Mouse (Mus musculus): ENCODE results near the gene Col11a2. TPM values are rescaled to one million over a fixed set of nuclear protein-coding genes. Genes with fewer than 3 reads are reported as not detected.

The Col11a2 gene
- polyA plus RNA-seq, 1 experiment from 2014 or later: 56.6 TPM

DNA sequence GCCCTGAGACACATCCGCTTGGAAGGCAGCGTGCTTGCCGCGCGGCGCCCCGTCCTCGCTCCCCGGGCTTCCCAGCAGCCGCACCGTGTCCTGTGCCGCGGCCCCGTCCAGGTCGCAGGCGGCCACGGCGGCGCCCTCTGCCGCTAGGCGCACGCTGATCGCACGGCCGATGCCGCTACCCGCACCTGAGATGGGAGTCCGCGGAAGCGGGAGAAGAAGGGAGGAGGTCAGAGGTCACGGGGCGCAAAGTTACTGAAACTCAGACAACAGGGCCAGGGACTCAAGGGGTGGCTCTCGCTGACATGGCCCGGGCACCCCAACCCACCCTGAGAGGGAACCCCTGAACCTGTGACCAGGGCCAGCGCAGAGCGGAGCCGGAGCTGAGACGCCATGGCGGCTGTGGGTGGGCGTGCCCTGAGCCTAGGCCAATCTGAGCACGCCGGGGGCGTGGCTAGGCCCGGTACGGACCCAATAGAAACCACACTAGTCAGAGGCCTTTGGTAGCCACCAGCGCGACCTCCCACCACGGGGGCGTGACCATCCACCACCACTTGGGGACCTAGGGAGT lies 11.5 kb upstream of the Col11a2 start, which contains the start of gene H2-Ke6:
Gene H2-Ke6 (minus strand): TSS at position 405 of the 568 bp plus-strand sequence.
- Histone ChIP-seq H3K4me2 (replicated peaks) (peak within 1 kb of the TSS; percentile 97), H3K27ac (peak within 1 kb of the TSS; percentile 61), H3K4me3 (peak within 1 kb of the TSS; percentile 85), H3K36me3 (peaks cover 33% of the 10 kb centered on the region), H3K4me1 (peaks cover 68% of the 10 kb centered on the region), H3K9me3 (no peaks in the 10 kb centered on the region), H3K9ac (peak within 1 kb of the TSS; percentile 68), H3K27me3 (no peaks in the 10 kb centered on the region)
- under 1% methylated on average over 49 of the region's 49 CpGs for WGBS
- ATAC-seq (ENCODE audit: low FRiP score, low read depth): peak; percentile 75

DNA sequence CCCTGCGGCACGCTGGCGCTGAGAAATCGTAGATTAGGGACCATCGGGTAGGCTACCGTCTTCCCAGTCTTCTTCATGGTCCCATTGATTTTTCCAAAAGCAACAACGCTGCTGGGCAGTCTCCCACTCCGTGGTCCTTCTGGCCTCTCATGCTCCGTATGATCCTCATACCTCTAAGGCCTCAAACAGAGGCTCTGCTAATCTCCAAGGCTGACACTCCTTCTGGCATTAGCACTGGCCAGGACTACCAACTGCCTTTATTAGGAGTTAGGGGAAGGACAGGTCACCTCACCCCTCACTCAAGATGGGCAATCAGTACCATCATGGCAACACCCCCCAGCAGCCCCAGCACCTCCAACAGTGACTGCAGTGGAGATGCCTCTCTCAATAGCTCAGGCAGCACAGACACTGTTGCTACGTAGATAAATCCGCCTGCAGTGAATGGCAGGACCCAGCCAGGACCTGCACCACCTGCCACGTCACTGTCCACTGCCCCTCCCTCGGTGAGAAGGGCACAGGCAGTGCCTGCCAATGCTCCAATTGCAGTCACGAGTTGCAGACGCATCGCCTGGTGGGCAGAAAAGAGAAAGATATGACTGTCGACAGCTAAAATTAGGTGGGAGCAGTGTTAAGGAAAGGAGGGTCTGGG lies 10.6 kb upstream of the Col11a2 start:
- no peak for ATAC-seq (ENCODE audit: low FRiP score, low read depth)
- Histone ChIP-seq H3K27ac (peak overlapping the region; percentile 61), H3K4me1 (peaks cover 72% of the 10 kb centered on the region), H3K4me3 (peak overlapping the region; percentile 85), H3K36me3 (peaks cover 30% of the 10 kb centered on the region), H3K27me3 (no peaks in the 10 kb centered on the region), H3K9ac (peak overlapping the region; percentile 19; the same call in 1 of the 2 replicates), H3K9me3 (no peaks in the 10 kb centered on the region), H3K4me2 (replicated peaks) (peak overlapping the region; percentile 97)
- WGBS: 74% methylated on average over 17 of the region's 17 CpGs

DNA sequence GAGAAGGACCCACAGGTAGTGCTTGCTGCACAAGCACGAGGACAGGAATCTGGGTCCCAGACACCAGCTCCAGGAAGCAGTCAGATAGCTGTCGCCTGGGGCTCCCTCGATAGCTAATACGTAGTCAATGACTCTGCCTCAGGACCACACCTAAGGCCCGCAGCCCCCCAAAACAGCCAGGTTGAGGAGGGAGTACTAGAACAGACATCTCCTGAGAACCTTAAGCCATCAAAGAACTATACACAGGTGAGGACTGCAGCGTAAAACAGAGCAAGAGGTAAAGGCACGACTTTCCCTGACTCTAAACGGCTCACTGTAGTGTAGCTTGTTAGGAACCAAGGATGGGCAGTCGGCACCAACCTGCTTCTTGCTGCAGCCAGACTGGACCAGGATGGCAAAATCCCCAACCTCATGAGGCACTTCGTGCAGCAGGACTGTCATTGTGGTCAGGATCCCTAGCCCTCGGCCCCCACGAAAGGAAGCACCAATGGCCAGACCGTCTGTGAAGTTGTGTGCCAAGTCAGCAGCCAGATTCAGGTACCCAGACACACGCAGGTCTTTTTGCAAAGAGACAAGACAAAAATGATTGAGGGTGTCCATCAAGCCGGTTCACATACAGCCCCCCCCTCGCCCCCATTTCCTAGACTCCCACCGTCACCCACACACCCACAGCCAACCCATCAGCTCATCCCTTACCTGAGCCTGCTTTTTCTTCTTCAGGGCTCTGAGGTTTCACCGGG lies 9.9 kb upstream of the Col11a2 start:
- ATAC-seq (ENCODE audit: low FRiP score, low read depth): no peak
- Histone ChIP-seq H3K4me1 (peaks cover 71% of the 10 kb centered on the region), H3K9me3 (no peaks in the 10 kb centered on the region), H3K4me3 (peak overlapping the region; percentile 85), H3K36me3 (peaks cover 37% of the 10 kb centered on the region), H3K27ac (no peak overlapping the region; the same call in 1 of the 2 replicates), H3K9ac (peak overlapping the region; percentile 94), H3K27me3 (no peaks in the 10 kb centered on the region), H3K4me2 (replicated peaks) (peak overlapping the region; percentile 97)
- 90% methylated on average over 18 of the region's 18 CpGs for WGBS

DNA sequence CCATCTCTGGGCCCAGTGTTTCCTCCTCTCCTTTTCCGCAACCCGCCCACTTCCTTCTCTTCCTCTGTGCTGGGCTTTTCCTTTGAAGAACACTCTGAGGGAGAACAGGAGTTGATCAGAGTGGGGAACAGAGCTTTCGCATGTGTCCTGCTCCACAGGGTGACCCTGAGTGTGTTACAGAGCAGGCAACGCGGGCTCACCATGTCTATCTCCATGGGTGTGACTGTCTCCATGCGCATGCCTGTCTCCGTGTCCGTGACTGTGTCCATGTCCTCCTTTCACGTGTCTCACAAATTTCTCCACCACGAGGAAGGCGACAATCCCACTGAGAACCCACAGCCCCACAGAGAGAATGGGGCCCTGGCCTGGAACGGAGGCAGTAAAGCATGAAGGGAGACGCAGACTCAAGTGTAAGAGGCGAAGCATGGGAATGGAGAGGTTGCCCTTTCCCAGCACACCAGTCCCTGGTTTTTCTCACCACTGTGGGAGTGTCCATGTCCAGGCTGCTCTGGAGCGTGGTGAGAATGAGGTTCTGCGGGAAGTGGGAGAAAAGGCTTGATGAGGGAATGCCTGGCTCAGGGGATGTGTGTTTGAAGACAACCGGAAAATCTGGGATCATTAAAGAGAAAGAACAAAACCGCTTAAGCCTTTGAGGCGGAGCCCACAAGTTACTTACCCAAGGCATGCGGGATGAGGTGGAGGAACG lies 9.2 kb upstream of the Col11a2 start:
- Histone ChIP-seq H3K36me3 (peaks cover 42% of the 10 kb centered on the region), H3K4me3 (peak overlapping the region; percentile 85), H3K27ac (0 out of 2 replicates have a peak overlapping the region, but pooled peaks have one; percentile 95), H3K4me2 (replicated peaks) (peak overlapping the region; percentile 97), H3K9ac (peak overlapping the region; percentile 94), H3K9me3 (no peaks in the 10 kb centered on the region), H3K27me3 (no peaks in the 10 kb centered on the region), H3K4me1 (peaks cover 70% of the 10 kb centered on the region)
- 81% methylated on average over 21 of the region's 21 CpGs for WGBS
- no peak for ATAC-seq (ENCODE audit: low FRiP score, low read depth)

DNA sequence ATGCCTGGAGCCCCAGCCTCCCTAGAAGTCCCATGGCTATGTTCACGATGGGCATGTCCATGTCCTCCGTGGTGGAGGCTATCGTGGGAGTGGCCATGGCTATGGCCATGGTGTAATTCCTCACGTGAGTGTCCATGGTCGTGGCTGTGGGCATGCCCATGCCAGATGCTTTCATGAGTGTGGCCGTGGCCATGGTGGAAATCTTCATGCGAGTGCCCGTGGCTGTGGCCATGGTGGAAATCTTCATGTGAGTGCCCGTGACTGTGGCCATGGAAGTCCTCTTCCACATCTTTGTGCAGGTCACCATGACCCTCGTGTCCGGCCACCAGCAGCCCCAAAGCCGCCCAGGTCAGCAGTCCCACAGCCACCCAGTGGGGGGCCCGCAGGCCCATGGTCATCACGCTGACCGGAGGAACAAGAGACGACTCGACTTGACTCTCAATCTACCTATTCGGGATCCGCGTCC lies 8.3 kb upstream of the Col11a2 start:
- H3K9me3 ChIP-seq: no peaks in the 10 kb centered on the region
- WGBS: 3% methylated on average over 20 of the region's 20 CpGs
- peak; percentile 1 for ATAC-seq (ENCODE audit: low FRiP score, low read depth)
- peak overlapping the region; percentile 97 for H3K4me2 ChIP-seq (replicated peaks)
- H3K9ac ChIP-seq: peak overlapping the region; percentile 94
- H3K4me3 ChIP-seq: peak overlapping the region; percentile 85
- H3K36me3 ChIP-seq: peaks cover 51% of the 10 kb centered on the region
- H3K27ac ChIP-seq: peak overlapping the region; percentile 95
- peaks cover 62% of the 10 kb centered on the region for H3K4me1 ChIP-seq
- no peaks in the 10 kb centered on the region for H3K27me3 ChIP-seq

DNA sequence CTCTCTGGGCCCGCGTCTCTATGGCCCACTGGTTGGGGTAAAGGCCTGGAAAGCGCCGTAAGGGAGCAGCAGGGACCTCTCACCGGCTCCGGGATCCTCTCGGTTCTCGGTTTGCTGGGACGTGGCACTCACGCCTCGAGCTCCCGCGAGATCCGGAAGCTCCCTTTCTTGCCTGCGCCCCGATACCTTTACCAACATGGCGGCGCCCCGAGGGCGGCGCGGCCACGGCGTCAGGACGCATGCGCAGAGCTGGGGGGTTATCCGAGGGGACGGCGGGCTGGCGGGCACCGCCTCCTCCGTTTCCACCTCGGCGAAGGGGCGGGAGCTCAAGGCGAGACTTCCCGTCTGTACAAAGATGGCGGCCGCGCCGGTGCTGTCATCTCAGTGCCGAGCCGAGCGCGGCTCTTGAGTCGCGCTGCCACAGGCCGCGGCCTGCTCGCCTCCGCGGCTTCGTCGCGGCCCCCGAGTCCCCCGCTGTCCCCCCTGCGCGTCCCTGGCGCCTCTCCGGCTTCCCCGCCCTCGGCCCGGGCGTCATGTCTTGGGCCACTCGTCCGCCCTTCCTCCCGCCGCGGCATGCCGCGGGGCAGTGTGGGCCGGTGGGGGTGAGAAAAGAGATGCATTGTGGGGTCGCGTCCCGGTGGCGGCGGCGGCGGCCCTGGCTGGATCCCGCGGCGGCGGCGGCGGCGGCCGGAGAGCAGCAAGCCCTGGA lies 7.6 kb upstream of the Col11a2 start, which contains the start of the genes Slc39a7 and Rxrb:
Gene Slc39a7 (minus strand): TSS at position 218 of the 709 bp plus-strand sequence.
Gene Rxrb (plus strand): TSS at position 348 of the 709 bp plus-strand sequence.
- H3K4me2 ChIP-seq (replicated peaks): peak within 1 kb of the TSS; percentile 97
- H3K4me1 ChIP-seq: peaks cover 55% of the 10 kb centered on the region
- H3K36me3 ChIP-seq: peaks cover 58% of the 10 kb centered on the region
- WGBS: under 1% methylated on average over 74 of the region's 88 CpGs
- H3K9me3 ChIP-seq: no peaks in the 10 kb centered on the region
- ATAC-seq (ENCODE audit: low FRiP score, low read depth): peak; percentile 83
- no peaks in the 10 kb centered on the region for H3K27me3 ChIP-seq
- peak within 1 kb of the TSS; percentile 85 for H3K4me3 ChIP-seq
- peak within 1 kb of the TSS; percentile 94 for H3K9ac ChIP-seq
- peak within 1 kb of the TSS; percentile 95 for H3K27ac ChIP-seq

DNA sequence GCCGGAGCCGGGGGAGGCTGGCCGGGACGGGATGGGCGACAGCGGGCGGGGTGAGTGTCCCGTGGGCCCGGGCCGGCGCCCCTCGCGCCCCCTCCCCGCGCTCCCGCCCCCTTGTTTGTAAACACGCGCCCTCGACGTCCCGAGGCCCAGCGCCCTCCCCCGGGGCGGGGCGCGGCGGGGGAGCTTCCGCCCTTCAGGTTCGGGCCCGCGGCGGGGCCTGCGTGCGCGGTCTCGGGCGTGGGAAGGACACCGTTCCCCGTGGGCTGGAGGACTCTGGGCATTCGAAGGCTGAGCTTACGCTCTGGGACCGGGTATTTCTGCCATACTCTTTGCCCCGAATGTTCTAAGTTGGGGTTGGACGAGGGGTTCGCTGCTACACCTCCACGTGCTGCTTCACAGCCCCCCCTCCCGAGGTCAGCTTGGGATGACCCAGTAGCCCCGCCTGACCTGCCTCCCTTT lies 7.0 kb upstream of the Col11a2 start:
- Histone ChIP-seq H3K9me3 (no peaks in the 10 kb centered on the region), H3K4me3 (peak overlapping the region; percentile 85), H3K27ac (peak overlapping the region; percentile 95), H3K4me1 (peaks cover 49% of the 10 kb centered on the region), H3K27me3 (peaks cover 2% of the 10 kb centered on the region), H3K4me2 (replicated peaks) (peak overlapping the region; percentile 91), H3K36me3 (peaks cover 64% of the 10 kb centered on the region), H3K9ac (peak overlapping the region; percentile 91)
- under 1% methylated on average over 41 of the region's 48 CpGs for WGBS
- no peak for ATAC-seq (ENCODE audit: low FRiP score, low read depth)

DNA sequence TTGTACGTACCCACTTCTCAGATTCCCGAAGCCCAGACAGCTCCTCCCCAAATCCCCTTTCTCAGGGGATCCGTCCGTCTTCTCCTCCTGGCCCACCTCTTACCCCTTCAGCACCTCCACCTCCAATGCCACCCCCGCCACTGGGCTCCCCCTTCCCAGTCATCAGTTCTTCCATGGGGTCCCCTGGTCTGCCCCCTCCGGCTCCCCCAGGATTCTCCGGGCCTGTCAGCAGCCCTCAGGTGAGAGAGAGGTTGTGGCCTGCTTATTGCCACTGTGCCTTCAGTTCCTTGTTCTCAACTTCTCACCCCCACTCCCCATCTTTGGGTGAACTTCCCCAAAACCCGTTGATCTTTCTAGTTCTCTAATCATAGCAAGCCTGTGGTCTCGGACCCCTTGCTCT lies 6.4 kb upstream of the Col11a2 start:
- H3K36me3 ChIP-seq: peaks cover 70% of the 10 kb centered on the region
- H3K4me3 ChIP-seq: peak overlapping the region; percentile 85
- peak overlapping the region; percentile 91 for H3K4me2 ChIP-seq (replicated peaks)
- H3K27ac ChIP-seq: peak overlapping the region; percentile 44; the same call in 1 of the 2 replicates
- peaks cover 9% of the 10 kb centered on the region for H3K27me3 ChIP-seq
- WGBS: 59% methylated on average over 9 of the region's 9 CpGs
- ATAC-seq (ENCODE audit: low FRiP score, low read depth): no peak
- H3K4me1 ChIP-seq: peaks cover 48% of the 10 kb centered on the region
- H3K9ac ChIP-seq: peak overlapping the region; percentile 91
- H3K9me3 ChIP-seq: no peaks in the 10 kb centered on the region

DNA sequence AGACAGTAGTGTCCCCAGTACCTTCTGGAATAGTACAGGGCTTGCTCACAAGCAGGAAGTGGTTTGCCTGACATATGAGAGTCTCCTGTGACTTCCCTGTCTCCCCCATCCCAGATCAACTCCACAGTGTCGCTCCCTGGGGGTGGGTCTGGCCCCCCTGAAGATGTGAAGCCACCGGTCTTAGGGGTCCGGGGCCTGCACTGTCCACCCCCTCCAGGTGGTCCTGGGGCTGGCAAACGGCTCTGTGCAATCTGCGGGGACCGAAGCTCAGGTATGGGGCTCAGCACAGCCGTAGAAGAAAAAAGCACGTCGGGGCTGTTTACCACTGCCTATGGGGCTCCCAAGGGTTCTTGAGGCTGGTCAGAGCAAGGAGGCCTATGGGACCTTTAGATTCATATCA lies 5.8 kb upstream of the Col11a2 start:
- WGBS: 94% methylated on average over 9 of the region's 9 CpGs
- Histone ChIP-seq H3K27me3 (peaks cover 13% of the 10 kb centered on the region), H3K9me3 (no peaks in the 10 kb centered on the region), H3K9ac (peak overlapping the region; percentile 91), H3K4me2 (replicated peaks) (peak overlapping the region; percentile 91), H3K36me3 (peaks cover 72% of the 10 kb centered on the region), H3K4me1 (peaks cover 49% of the 10 kb centered on the region), H3K4me3 (peak overlapping the region; percentile 85; the same call in 1 of the 2 replicates), H3K27ac (0 out of 2 replicates have a peak overlapping the region, but pooled peaks have one; percentile 1)
- no peak for ATAC-seq (ENCODE audit: low FRiP score, low read depth)

DNA sequence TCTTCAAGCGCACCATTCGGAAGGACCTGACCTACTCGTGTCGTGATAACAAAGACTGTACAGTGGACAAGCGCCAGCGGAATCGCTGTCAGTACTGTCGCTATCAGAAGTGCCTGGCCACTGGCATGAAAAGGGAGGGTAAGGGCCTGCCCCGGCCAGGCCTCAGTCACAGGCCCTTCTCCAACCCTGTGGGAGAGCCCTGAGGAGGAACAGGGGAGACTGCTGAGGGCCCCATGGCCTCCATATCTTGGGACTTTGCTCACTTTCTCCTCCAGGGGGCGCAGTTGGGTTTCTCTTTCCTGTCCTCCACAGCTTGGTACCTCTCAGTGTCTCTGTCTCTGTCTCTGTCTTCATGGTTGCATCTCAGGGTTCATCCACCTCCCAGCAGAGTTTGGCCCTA lies 5.2 kb upstream of the Col11a2 start:
- Histone ChIP-seq H3K9me3 (no peaks in the 10 kb centered on the region), H3K4me2 (replicated peaks) (no peak overlapping the region), H3K27me3 (peaks cover 18% of the 10 kb centered on the region), H3K36me3 (peaks cover 65% of the 10 kb centered on the region), H3K4me3 (no peak overlapping the region), H3K9ac (no peak overlapping the region), H3K27ac (no peak overlapping the region), H3K4me1 (peaks cover 49% of the 10 kb centered on the region)
- ATAC-seq (ENCODE audit: low FRiP score, low read depth): no peak
- 83% methylated on average over 10 of the region's 10 CpGs for WGBS

DNA sequence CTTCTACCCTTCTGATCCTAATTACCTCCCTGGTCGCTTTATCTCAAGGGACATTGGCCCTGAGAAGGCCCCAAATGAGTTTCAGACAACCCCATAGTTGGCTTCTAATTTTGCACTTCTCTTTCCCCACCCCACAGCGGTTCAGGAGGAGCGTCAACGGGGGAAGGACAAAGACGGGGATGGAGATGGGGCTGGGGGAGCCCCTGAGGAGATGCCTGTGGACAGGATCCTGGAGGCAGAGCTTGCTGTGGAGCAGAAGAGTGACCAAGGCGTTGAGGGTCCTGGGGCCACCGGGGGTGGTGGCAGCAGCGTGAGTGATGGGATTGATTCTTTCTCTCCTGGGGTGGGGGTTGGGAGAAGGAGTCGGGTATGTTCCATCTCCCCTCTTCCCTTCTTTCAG lies 3.7 kb upstream of the Col11a2 start:
- ATAC-seq (ENCODE audit: low FRiP score, low read depth): no peak
- no peaks in the 10 kb centered on the region for H3K9me3 ChIP-seq
- H3K4me1 ChIP-seq: peaks cover 46% of the 10 kb centered on the region
- 93% methylated on average over 9 of the region's 9 CpGs for WGBS
- H3K27me3 ChIP-seq: peaks cover 28% of the 10 kb centered on the region
- H3K9ac ChIP-seq: no peak overlapping the region
- H3K27ac ChIP-seq: no peak overlapping the region
- no peak overlapping the region for H3K4me3 ChIP-seq
- peaks cover 51% of the 10 kb centered on the region for H3K36me3 ChIP-seq
- H3K4me2 ChIP-seq (replicated peaks): no peak overlapping the region

Data from limb, embryonic 13.5 days (tissue).